Mouse (Mus musculus): ENCODE results near the gene Aak1.

GRCm38 (mm10) chr6:86876451-86876850 is 27.1 kb downstream of the Aak1 start:
- no peak for TF ChIP-seq POLR2A (IDR thresholded peaks at IDR 0.05; ENCODE audit: control insufficient read depth, low read depth, low read length)
- TF ChIP-seq CTCF (IDR thresholded peaks at IDR 0.05; ENCODE audit: control insufficient read depth, insufficient read depth, insufficient replicate concordance, low read depth, low read length), result no peak

Data from testis, adult 2 months (tissue).